Mouse (Mus musculus) C2C12 (cell line): Measurements from ENCODE around the gene Mctp1.

Experiments used
- CTCF ChIP-seq: IDR thresholded peaks from one replicate; pipeline ENCODE4 v1.5.1; 2011; ENCODE audit not compliant: control insufficient read depth, insufficient read depth, insufficient read length
- FOSL1 ChIP-seq: IDR thresholded peaks from one replicate; pipeline ENCODE4 v1.8.0; 2011; ENCODE audit warnings: mild to moderate bottlenecking, low read length; ENCODE audit not compliant: poor library complexity, insufficient read depth, severe bottlenecking
- MAX ChIP-seq: IDR thresholded peaks from one replicate; pipeline ENCODE4 v1.6.1; 2011; ENCODE audit warnings: mild to moderate bottlenecking, control low read depth
- MYOD1 ChIP-seq: IDR thresholded peaks from one replicate; pipeline ENCODE4 v1.6.1; 2011; ENCODE audit warnings: low read depth; ENCODE audit not compliant: control insufficient read depth, insufficient read length
- MYOG ChIP-seq: IDR thresholded peaks from one replicate; pipeline ENCODE4 v1.6.1; 2011; ENCODE audit not compliant: control insufficient read depth, insufficient read length; ENCODE audit errors: extremely low read depth
- USF1 ChIP-seq: IDR thresholded peaks from one replicate; pipeline ENCODE4 v1.6.1; 2011; ENCODE audit warnings: low read depth, mild to moderate bottlenecking, control low read depth, moderate library complexity

GRCm38 (mm10) chr13:76393106-76393505, 8.8 kb downstream of the Mctp1 start:
- TF ChIP-seq CTCF, result no peak
- no peak for TF ChIP-seq MAX
- TF ChIP-seq USF1, result no peak
- TF ChIP-seq MYOD1, result no peak
- no peak for TF ChIP-seq MYOG
- no peak for TF ChIP-seq FOSL1
